Mouse (Mus musculus): ENCODE results near the gene Gm3336.

GRCm38 (mm10) chr8:70769858-70770257 lies 51.5 kb downstream of the Gm3336 start:
- no peak for TF ChIP-seq POLR2A (IDR thresholded peaks at IDR 0.05; ENCODE audit: low read depth, low read length)
- no peak for TF ChIP-seq CTCF (conservative IDR thresholded peaks at IDR 0.05; ENCODE audit: insufficient read depth, insufficient read length, low read depth, low read length)
